Mouse (Mus musculus) megakaryocyte, embryonic 14.5 days (primary cell): ENCODE data around the gene Scai.

Experiments used
- FLI1 ChIP-seq: IDR thresholded peaks from 2 replicates; pipeline ENCODE4 v1.6.1; 2012; ENCODE audit warnings: low read length, inconsistent platforms, mixed read lengths
- GATA1 ChIP-seq: IDR thresholded peaks from 3 replicates; pipeline ENCODE4 v1.6.1; 2012; ENCODE audit warnings: mixed read lengths, low read length, inconsistent platforms, borderline replicate concordance

DNA sequence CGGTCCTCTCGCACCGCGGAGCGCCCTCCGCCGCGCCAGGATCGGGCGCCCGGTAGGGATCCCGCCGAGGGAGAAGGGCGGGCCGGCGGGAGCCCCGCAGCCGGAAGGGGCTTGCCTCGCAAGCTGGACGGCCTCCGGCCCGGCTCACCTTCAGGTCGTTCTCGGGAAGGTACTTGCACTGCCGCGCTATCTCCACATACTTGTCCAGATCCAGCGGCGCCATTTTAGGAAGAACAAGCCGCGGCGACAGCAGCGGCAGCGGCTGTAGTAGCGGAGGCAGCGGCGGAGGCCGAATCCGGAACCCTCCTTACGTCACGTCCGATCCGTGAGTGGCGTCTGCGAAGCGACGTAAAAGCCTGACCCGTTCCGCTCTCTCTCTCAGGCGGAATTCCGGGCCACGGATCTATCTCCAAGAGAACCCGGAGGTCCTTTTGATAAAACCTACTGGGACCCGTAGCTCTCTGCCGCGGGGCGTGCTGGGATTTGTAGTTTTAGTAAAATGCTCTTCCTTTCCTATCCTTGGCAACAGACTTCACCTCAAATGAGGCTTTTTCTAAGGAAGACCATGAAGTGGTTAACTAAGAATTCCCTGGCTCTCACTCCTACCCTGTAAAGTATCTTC, 35.6 kb upstream of the Scai start, which contains the start of gene Ppp6c:
- TF ChIP-seq FLI1, result 0 out of 2 replicates have a peak, but pooled peaks have one; percentile 49
- no peak for TF ChIP-seq GATA1
